Mouse (Mus musculus) CH12.LX (cell line): ENCODE measurements around the gene Dnajc16. TPM values are rescaled to one million over a fixed set of nuclear protein-coding genes. Genes with fewer than 3 reads are reported as not detected.

ENCODE experiments used
- DNase-seq: peaks from one replicate; pipeline ENCODE4 v3.0.0-alpha.2; 2013; ENCODE audit errors: extremely low read depth
- H3K27ac ChIP-seq: 2 replicates; pipeline ENCODE4 v1.5.1; 2012; ENCODE audit warnings: low read depth, mild to moderate bottlenecking, control low read depth, moderate library complexity; ENCODE audit not compliant: insufficient read depth
- H3K27me3 ChIP-seq: replicated peaks from 2 replicates; pipeline ENCODE3; 2012; ENCODE audit warnings: inconsistent platforms
- H3K36me3 ChIP-seq, 2 experiments: replicated peaks in 1 of 2; 2 replicates each; pipeline versions ENCODE3 to v1.6.1; 2012; ENCODE audit warnings: inconsistent platforms in 1 of 2, low read length in 1 of 2, mild to moderate bottlenecking in 1 of 2, mixed read lengths in 1 of 2, moderate library complexity in 1 of 2; ENCODE audit not compliant: control insufficient read depth in 1 of 2, insufficient read depth in 1 of 2
- H3K4me1 ChIP-seq, 2 experiments: 2 replicates each; pipeline ENCODE4 v1.6.1; 2012; ENCODE audit warnings: inconsistent platforms in 1 of 2, moderate library complexity in 1 of 2; ENCODE audit not compliant: insufficient read depth in 2 of 2, control insufficient read depth in 1 of 2
- H3K4me2 ChIP-seq: 2 replicates; pipeline ENCODE4 v1.6.1; 2012; ENCODE audit warnings: low read depth, mild to moderate bottlenecking, control low read depth; ENCODE audit not compliant: poor library complexity, insufficient read depth, severe bottlenecking
- H3K4me3 ChIP-seq, 3 experiments: fragments of 150-350 bp in 1 of 3; sonication (generic) in 1 of 3; replicated peaks in 1 of 3; 2 replicates each; pipeline versions ENCODE3 to v1.5.1; 2011 to 2012; ENCODE audit warnings: low read depth in 2 of 3, low read length in 2 of 3, mild to moderate bottlenecking in 2 of 3, moderate library complexity in 2 of 3, control low read depth in 1 of 3, improper control_type of control experiment in 1 of 3, inconsistent platforms in 1 of 3, mixed read lengths in 1 of 3; ENCODE audit not compliant: poor library complexity in 1 of 3
- H3K79me2 ChIP-seq: replicated peaks from 2 replicates; pipeline ENCODE4 v1.6.1; 2012; ENCODE audit warnings: mild to moderate bottlenecking, moderate library complexity; ENCODE audit not compliant: control insufficient read depth, poor library complexity, insufficient read depth, severe bottlenecking; ENCODE audit errors: extremely low read depth
- H3K9ac ChIP-seq: 2 replicates; pipeline ENCODE4 v1.6.1; 2012; ENCODE audit warnings: low read depth, mild to moderate bottlenecking, control low read depth, moderate library complexity; ENCODE audit not compliant: insufficient read depth
- H3K9me3 ChIP-seq: replicated peaks from 2 replicates; pipeline ENCODE3; 2012; ENCODE audit warnings: low read length, inconsistent platforms, mixed read lengths
- CTCF ChIP-seq, 2 experiments: IDR thresholded peaks in 1 of 2; conservative IDR thresholded peaks in 1 of 2; 2 replicates each; pipeline ENCODE4 v1.5.1; 2011 to 2012; ENCODE audit warnings: low read depth in 2 of 2, low read length in 2 of 2, improper control_type of control experiment in 1 of 2, inconsistent platforms in 1 of 2, mild to moderate bottlenecking in 1 of 2, moderate library complexity in 1 of 2
- E2F4 ChIP-seq: IDR thresholded peaks from 2 replicates; pipeline ENCODE4 v1.6.1; 2011; ENCODE audit warnings: low read depth, low read length, improper control_type of control experiment; ENCODE audit not compliant: insufficient replicate concordance
- ETS1 ChIP-seq: conservative IDR thresholded peaks from 2 replicates; pipeline ENCODE4 v1.6.1; 2012; ENCODE audit warnings: low read depth, mild to moderate bottlenecking, inconsistent platforms, low read length, improper control_type of control experiment, moderate library complexity
- HCFC1 ChIP-seq: IDR thresholded peaks from 2 replicates; pipeline ENCODE4 v1.6.1; 2012; ENCODE audit warnings: low read depth, mild to moderate bottlenecking, inconsistent platforms, low read length, improper control_type of control experiment
- JUND ChIP-seq: conservative IDR thresholded peaks from 2 replicates; pipeline ENCODE4 v1.6.1; 2011; ENCODE audit warnings: low read depth, low read length, improper control_type of control experiment
- MXI1 ChIP-seq: IDR thresholded peaks from 2 replicates; pipeline ENCODE4 v1.6.1; 2011; ENCODE audit warnings: mild to moderate bottlenecking, low read depth, low read length, improper control_type of control experiment
- MYC ChIP-seq: IDR thresholded peaks from 2 replicates; pipeline ENCODE4 v1.6.1; 2011; ENCODE audit warnings: low read depth, mild to moderate bottlenecking, improper control_type of control experiment, low read length
- NELFE ChIP-seq: IDR thresholded peaks from 2 replicates; pipeline ENCODE4 v1.6.1; 2011; ENCODE audit warnings: low read depth, low read length, improper control_type of control experiment
- NRF1 ChIP-seq: IDR thresholded peaks from 2 replicates; pipeline ENCODE4 v1.6.1; 2014; ENCODE audit warnings: low read depth, mild to moderate bottlenecking, inconsistent platforms, low read length, improper control_type of control experiment, moderate library complexity
- PAX5 ChIP-seq: IDR thresholded peaks from 2 replicates; pipeline ENCODE4 v1.6.1; 2012; ENCODE audit warnings: low read length, inconsistent platforms, mixed read lengths
- POLR2A ChIP-seq: IDR thresholded peaks from 2 replicates; pipeline ENCODE4 v1.6.1; 2011; ENCODE audit warnings: low read depth, mild to moderate bottlenecking, improper control_type of control experiment, low read length
- POLR2AphosphoS2 ChIP-seq: IDR thresholded peaks from 2 replicates; pipeline ENCODE4 v1.6.1; 2011; ENCODE audit warnings: low read depth, low read length, improper control_type of control experiment
- SMC3 ChIP-seq: IDR thresholded peaks from 2 replicates; pipeline ENCODE4 v1.6.1; 2011; ENCODE audit warnings: low read depth, low read length, improper control_type of control experiment
- TBP ChIP-seq: conservative IDR thresholded peaks from 2 replicates; pipeline ENCODE4 v1.6.1; 2011; ENCODE audit warnings: low read depth, low read length, improper control_type of control experiment
- UBTF ChIP-seq: IDR thresholded peaks from 2 replicates; pipeline ENCODE4 v1.6.1; 2012; ENCODE audit warnings: low read depth, mild to moderate bottlenecking, inconsistent platforms, low read length, improper control_type of control experiment, moderate library complexity
- USF1 ChIP-seq: IDR thresholded peaks from 2 replicates; pipeline ENCODE4 v1.6.1; 2014; ENCODE audit warnings: low read depth, mild to moderate bottlenecking, inconsistent platforms, low read length, improper control_type of control experiment
- USF2 ChIP-seq: conservative IDR thresholded peaks from 2 replicates; pipeline ENCODE4 v1.6.1; 2011; ENCODE audit warnings: low read depth, low read length, improper control_type of control experiment
- ZC3H11A ChIP-seq: IDR thresholded peaks from 2 replicates; pipeline ENCODE4 v1.6.1; 2012; ENCODE audit warnings: low read depth, mild to moderate bottlenecking, inconsistent platforms, low read length, improper control_type of control experiment
- ZMIZ1 ChIP-seq: IDR thresholded peaks from 2 replicates; pipeline ENCODE4 v1.6.1; 2012; ENCODE audit warnings: low read depth, mild to moderate bottlenecking, inconsistent platforms, low read length, improper control_type of control experiment
- dilution Hi-C: fragments of 300-500 bp; cut with MboI; formaldehyde crosslinking; loops from 2 replicates; pipeline ENCODE4 v1.14.3; 2020; ENCODE audit warnings: low sequenced_read_pairs; ENCODE audit not compliant: extremely low pct_unique_long_range_greater_than_20kb, extremely low pct_ligation_motif_present
- in situ Hi-C: fragments of 300-500 bp; cut with MboI; formaldehyde crosslinking; loops from 3 replicates; pipeline ENCODE4 v1.14.3; 2019; ENCODE audit warnings: low sequenced_read_pairs, low pct_ligation_motif_present, low pct_unique_long_range_greater_than_20kb, mixed read lengths
- polyA plus RNA-seq: library from polyadenylated mRNA; unstranded; fragments of >175 nt; gene quantifications from 2 replicates; pipeline ENCODE4 v1.2.1, GENCODE M21; 2012; ENCODE audit warnings: low read depth; ENCODE audit not compliant: insufficient read length
- total RNA-seq, 2 experiments: library from RNA; depleted of rRNA; stranded (reverse); fragments of 300-350 nt in 1 of 2; fragments of >200 nt in 1 of 2; gene quantifications; 2 replicates each; pipeline ENCODE4 v1.2.3; 2012 to 2014

Gene Dnajc16
- total and polyA plus RNA-seq, 3 experiments, result 3.1 to 7.4 (median 5.9) TPM

DNA sequence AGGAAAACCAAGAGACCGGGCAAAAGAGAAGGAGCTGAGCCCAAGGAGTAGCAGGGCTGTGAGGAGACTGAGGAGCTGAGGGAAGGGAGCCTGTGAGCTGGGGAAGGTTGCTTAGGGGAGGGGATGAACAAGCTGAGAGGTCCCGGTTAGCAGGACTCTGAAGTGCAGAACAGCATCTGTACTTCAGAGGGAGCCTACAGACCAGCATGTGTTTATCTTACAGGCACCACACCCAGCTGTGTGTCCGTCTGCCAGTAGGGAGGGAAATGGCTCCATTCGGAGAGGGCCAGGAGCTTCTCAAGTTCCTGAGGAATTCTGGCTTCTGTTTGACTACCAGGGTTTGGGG is 38.7 kb downstream of the Dnajc16 start:
- H3K4me1 ChIP-seq, result peaks cover 0 to 4% of the 10 kb centered on the region in 2 experiments; a peak in 1 of 4 replicates
- H3K79me2 ChIP-seq, result no peaks in the 10 kb centered on the region
- H3K9ac ChIP-seq, result no peak overlapping the region
- H3K9me3 ChIP-seq, result peaks cover 3% of the 10 kb centered on the region
- no peak for DNase-seq
- in situ Hi-C loops, result no loop called here
- no peak overlapping the region for H3K4me2 ChIP-seq
- dilution Hi-C loops, result no loop called here
- no peak overlapping the region for H3K4me3 ChIP-seq
- no peaks in the 10 kb centered on the region for H3K27me3 ChIP-seq
- no peaks in the 10 kb centered on the region for H3K36me3 ChIP-seq
- no peak overlapping the region for H3K27ac ChIP-seq
- TF ChIP-seq USF1, result no peak
- TF ChIP-seq USF2, result no peak
- no peak for TF ChIP-seq PAX5
- TF ChIP-seq NRF1, result no peak
- TF ChIP-seq E2F4, result no peak
- no peak for TF ChIP-seq CTCF (conservative IDR thresholded peaks at IDR 0.05 in 1 of 2, IDR thresholded peaks at IDR 0.05 in 1 of 2; ENCODE audit: low read depth in 2 of 2, low read length in 2 of 2)

DNA sequence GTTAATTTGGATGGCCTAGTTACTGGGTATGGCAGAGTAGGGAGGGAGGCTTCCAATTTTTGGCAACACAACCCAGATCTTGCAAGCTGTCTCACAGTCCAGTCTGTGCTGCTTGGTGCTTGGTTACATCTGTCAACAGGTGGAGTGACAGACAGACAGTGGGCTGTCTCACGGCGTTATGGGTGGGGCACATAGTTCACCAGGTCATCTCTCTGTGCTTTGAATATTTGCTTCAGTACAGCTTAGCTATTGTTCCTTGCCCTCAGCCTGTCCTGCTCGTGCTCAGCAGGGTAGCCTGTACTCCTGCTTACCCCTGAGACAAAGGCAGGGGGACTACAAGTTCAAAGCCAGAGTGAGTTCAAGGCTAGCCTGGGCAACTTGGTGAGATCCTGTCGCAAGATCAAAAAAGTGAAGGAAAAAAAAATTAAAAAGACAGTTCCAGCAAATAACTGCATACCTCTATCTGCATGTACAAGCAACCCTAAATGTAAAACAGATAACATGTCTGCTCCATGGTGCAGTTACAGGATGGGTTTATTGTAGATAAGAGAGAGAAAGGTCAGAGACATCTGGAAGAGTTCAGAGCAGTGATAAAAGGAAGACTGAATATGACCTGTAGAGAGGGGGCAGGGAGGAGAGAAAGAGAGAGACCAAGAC is 39.2 kb downstream of the Dnajc16 start:
- Histone ChIP-seq H3K4me2 (no peak overlapping the region), H3K4me3 (no peak overlapping the region), H3K4me1 (peaks cover 0 to 4% of the 10 kb centered on the region in 2 experiments; a peak in 1 of 4 replicates), H3K36me3 (no peaks in the 10 kb centered on the region), H3K27ac (no peak overlapping the region), H3K27me3 (no peaks in the 10 kb centered on the region), H3K9me3 (peaks cover 3% of the 10 kb centered on the region), H3K79me2 (no peaks in the 10 kb centered on the region), H3K9ac (no peak overlapping the region)
- dilution Hi-C loops, result no loop called here
- TF ChIP-seq JUND (no peak), SMC3 (no peak), ZMIZ1 (no peak), NELFE (no peak), HCFC1 (no peak), MYC (no peak), E2F4 (no peak), NRF1 (no peak), UBTF (no peak), ZC3H11A (no peak), ETS1 (no peak), MXI1 (no peak), TBP (no peak), POLR2A (no peak), POLR2AphosphoS2 (no peak)
- in situ Hi-C loops, result no loop called here
- DNase-seq, result no peak
